Mouse (Mus musculus) layer of hippocampus, postnatal 10 days (tissue): ENCODE data around the gene Oog4. TPM values are rescaled to one million over a fixed set of nuclear protein-coding genes. Genes with fewer than 3 reads are reported as not detected.
"Not testable (repeated sequence)": the region's sequence is repeated elsewhere in the genome, so short reads cannot be mapped to it uniquely, and the experiment has no call there.

Experiments used
- DNase-seq, 2 experiments: peaks; one replicate each; pipeline ENCODE4 v3.0.0; 2021; ENCODE audit warnings: low spot score in 2 of 2
- long read RNA-seq: library from polyadenylated mRNA; stranded (forward); transcript quantifications from one replicate; pipeline ENCODE4 v2.0.0, GENCODE M21; 2023
- total RNA-seq, 2 experiments: library from RNA; stranded (reverse); gene quantifications; 2 replicates each; pipeline ENCODE4 v1.2.3; 2021

Gene Oog4
- total RNA-seq: not detected
- long read RNA-seq: 0 reads

DNA sequence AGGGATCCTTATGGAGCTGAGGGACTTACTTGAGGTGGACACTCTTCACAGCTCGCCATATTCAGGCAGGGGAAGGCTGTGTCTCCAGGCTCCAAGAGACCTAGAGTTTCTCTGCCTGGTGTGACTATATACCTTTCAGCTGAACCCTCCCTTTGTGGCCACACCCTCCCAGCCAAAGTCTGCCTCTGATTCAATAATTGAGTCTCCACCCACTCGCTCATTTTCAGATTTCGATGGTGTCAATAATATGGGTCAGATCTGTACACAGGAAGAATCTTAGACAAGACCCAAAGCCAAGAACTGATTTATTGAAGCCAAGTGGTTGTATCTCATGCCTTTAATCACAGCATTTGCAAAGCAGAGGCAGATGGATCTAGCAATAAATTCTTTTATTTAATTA lies at the start of gene Oog4:
Gene Oog4 (minus strand): TSS at position 101 of the 400 bp plus-strand sequence.
- DNase-seq: no peak

DNA sequence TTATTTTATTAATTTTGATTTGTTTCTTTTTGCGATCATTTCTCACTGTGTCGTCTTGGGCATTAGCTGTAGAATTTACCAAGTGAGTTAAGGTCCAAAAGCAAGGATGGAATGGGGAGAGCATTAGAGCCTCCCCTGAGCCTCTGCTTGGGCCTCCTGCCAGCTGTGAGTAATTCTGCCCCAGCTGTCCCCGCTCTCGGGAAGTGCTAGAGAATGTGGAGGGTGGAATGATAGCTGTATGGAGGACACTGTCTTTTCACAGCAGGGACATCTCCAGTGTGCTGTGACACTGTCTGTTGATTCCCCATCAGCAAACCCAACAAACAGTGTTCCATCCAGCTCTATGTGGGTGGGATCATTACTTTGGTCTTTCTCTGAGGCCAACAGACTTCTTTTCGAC lies 23.4 kb downstream of the Oog4 start:
- not testable (repeated sequence) for DNase-seq

DNA sequence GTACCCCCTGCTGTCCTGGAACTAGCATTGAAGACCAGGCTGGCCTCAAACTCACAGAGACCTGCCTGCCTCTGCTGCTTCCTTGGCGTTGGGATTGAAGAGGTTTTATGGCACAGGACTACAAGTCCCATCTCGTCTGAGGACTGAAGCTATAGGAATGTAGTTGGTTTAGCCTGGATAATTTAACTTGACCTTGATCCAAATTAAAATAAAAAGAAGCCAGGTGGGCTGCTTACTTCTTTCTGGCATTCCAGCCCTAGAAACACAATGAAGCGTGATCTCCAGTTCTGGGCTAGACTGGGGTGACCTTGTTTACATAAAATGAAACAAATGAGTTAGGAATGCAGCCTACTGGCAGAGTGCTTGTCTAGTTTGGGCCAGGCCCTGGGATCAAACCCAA lies 36.0 kb downstream of the Oog4 start:
- no peak for DNase-seq

DNA sequence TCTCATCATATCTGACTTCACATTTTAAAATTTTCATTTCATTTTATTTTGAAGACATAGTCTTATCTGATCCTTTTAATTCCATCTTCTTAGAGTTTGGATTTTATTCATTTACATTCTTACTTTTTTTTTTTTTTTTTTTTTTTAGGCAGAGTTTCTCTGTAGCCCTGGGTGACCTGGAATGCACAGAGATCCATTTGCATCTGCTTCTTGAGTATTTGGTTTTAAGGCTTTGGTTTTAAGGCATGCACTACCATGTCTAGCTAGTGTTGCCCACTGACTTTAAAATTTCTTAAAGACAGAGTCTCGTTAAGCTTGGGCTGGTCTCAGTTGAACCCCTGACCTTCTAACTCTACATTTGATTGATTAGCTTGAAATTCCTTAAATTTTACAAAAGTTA lies 36.5 kb downstream of the Oog4 start:
- DNase-seq: no peak

DNA sequence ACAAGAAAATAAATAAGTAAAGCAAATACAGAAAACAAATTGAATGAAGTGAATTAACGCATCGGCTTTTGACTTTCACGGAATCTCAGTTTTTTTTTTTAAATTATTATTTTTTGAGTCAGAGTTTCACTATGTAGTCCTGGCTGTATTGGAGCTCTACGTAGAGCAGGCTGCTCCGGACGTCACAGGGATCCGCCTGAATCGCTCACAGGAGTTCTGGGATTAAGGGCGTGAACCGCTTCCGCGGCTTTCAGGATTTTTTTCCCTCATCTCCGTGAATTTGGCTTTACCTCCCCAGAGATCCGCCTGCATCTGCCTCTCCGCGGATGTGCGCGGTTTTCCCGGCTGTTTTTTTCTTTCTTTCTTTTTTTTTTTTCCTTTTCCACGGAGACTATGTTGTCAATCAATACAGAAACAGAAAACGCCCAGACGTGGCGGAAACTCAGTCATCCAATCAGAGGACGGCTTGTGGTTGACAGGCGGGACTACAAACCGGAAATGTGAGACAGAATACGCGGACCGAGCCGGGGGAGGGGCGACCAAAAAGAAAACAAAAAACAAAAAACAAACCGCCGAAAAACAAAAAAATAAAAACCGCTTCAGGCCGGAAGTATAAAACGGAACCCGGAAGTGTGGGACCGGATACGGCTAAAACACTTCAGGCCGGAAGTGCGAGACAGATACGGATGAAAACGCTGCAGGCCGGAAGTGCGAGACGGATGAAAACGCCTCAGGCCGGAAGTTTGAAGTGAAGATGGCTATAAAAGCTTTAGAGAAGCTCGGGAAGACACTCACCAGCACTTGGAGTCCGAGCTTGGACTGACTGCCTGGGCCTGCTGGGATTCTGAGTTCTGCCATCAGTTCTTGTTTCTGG lies 37.7 kb downstream of the Oog4 start, which contains the start of gene Pramef8:
Gene Pramef8 (plus strand): TSS at position 208 of the 874 bp plus-strand sequence.
- peak; percentile 90 to 93 for DNase-seq

DNA sequence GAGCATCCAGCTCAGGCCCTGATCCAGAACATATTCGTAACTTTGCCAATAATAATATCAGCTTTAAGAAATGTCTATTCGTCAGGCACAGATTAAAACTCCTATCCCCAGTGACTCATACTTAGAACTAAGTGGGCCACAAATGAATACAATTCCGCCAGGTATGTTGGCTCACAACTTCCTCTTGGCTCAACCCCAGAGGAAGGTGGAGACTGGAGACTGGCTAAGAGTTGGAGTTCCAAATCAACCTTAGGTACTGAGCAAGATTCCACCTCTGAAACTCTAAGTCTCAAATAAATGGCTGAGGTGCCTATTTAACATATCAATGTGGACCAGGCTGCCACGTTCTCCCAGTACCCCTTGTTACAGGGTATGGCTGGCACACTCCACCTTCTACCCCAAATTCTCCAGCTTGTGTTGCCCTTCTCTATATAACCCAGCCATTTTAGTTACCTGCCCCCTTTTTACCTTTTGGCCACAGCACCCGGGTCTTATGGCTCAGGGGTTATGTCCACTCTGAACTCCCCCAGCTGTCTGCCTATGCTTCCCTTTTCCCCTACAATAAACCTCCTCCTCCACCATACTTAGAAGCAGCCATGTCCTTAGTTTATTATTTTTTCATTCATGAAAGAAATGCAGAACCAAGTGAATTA lies 38.4 kb downstream of the Oog4 start:
- peak in 1 of 2 experiments; percentile 20 for DNase-seq

DNA sequence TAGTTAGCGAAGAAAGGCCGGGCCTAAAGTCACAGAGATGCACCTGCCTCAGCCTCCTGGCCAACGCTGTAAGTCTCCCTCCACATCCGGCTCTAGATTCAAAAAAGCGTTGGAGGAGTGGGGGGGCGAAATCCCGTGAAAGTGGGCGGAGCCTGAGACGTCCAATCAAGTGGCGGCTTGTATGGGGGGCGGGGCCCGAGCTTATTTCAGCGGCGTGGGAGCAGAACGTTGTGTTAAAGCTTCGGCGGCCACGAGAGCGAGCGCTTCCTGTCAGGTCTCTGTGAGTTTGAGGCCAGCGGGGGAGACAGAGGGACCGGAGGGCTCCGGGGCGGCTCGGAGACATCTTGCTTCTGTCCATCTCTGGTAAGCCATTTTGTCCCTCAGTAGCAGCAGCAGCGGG lies 55.9 kb downstream of the Oog4 start, which contains the start of gene Pramel1:
Gene Pramel1 (plus strand): TSS at position 248 of the 400 bp plus-strand sequence.
- DNase-seq: no peak

DNA sequence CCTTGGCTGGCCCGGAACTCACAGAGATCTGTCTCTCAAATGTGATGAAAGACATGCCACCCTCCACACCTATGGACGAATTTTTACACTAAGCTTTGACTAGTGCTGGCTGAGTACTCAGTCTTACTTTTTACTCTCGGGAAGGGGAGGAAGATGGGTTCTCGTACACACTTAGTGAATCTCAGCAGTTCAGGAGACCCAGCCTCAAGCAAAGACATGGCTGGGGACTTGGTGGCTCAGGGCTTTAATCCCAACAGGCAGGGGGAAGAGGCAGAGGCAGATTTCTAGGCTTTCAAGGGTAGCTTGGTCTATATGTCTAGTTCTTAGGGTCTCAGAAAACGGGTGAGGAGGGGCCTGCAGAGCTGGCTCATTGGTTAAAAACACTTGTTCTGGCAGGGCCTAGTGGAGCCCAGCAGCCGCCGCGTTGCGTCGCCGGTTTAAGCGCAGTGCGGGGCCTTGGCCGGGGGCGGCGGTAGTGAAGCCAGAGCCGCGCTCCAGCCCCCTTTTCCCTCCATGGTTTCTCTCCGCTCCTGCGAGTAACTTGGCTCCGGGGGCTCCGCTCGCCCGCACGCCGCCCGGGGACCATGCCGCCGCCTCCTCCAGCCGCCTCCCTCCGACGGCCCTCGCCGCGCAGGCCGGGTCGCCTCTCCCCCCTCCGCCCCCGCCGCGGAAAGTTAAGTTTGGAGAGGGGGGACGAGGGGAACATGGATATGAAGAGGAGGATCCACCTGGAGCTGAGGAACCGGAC lies 61.0 kb downstream of the Oog4 start:
- DNase-seq: peak; percentile 49 to 61

Other genes with a start within 250 kb of the Oog4 start
- 10 to 100 TPM; 29.6 to 31.2 TPM for gene Prdm2, start 237.3 kb downstream of the Oog4 start, total RNA-seq
- gene Pdpn, start 150.8 kb downstream of the Oog4 start, total RNA-seq: 10 to 100 TPM; 16.0 to 18.3 TPM
- gene Lrrc38, start 100.6 kb downstream of the Oog4 start, total RNA-seq: 1 to 10 TPM in 1 of 2 experiments, under 1 TPM in 1; 0.78 to 1.0 TPM
- under 1 TPM in 1 of 2 experiments, not detected in 1; 0.11 TPM for gene Pramel1, start 55.9 kb downstream of the Oog4 start, total RNA-seq
- 10 to 100 TPM in 1 of 2 experiments, 1 to 10 TPM in 1; 9.5 to 10.3 TPM for gene Pramef8, start 37.9 kb downstream of the Oog4 start, total RNA-seq
- gene Gm13043, start 61.0 kb upstream of the Oog4 start, total RNA-seq: not detected
- gene Gm13040, start 85.6 kb upstream of the Oog4 start, total RNA-seq: not detected
- not detected for gene BC080695, start 101.4 kb upstream of the Oog4 start, total RNA-seq
- gene Gm13057, start 101.4 kb upstream of the Oog4 start, total RNA-seq: not detected
- gene Gm13083, start 164.7 kb upstream of the Oog4 start, total RNA-seq: not detected
- gene Gm13088, start 206.9 kb upstream of the Oog4 start, total RNA-seq: not detected